Mouse (Mus musculus): ENCODE data around the gene Bmp6. TPM values are rescaled to one million over a fixed set of nuclear protein-coding genes. Genes with fewer than 3 reads are reported as not detected.

Bmp6 gene
- total RNA-seq, 2 experiments from 2014 or later = 8.9 to 10.8 TPM

DNA sequence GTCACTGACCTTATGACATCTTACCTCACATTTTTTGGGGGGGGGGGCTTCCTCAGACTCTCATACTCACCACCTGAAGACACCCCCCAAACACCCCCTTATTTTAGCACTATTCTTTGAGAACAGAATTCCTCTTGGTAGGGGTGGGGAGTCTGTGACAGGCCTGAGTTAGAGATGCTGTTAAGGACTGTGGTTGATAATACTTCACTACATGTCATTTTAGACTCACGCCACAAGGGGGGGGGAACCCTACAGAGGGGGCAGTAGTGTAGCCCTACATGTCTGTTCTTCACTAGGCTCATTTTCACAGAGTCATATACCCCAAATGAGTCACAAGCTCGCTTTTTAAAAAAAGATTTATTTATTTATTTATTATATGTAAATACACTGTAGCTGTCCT lies 1.7 kb upstream of the Bmp6 start:
- no peak for DNase-seq (ENCODE audit: extremely low spot score in 1 of 2, low spot score in 2 of 2)
- no peak overlapping the region for H3K27ac ChIP-seq
- H3K4me3 ChIP-seq = no peak overlapping the region
- peak; percentile 13 for TF ChIP-seq CTCF (IDR thresholded peaks at IDR 0.05)
- intact Hi-C loops (cut with DNase I) = loop anchor here (2.0 to 5.0 kb wide), 4 partner anchors 96 to 252 kb away; no protein-coding TSS in a partner anchor

DNA sequence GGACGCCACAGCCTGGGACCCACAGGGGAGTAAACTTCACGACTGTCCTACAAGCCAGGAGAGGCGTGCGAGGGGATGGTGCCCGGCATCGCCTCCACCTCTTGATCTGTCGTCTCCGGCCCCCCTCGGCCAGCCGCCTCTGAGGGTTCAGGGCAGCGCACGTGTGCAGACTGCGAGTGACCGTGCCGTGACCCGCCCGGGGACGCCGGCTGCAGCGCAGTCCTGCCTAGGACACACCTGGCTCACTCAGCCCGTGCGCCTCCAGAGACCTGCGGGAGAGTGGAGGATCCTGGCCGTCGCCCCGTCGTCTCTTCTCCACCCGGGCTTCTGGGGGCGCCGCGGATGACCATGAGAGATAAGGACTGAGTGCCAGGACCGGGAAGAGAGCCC lies 519 bp downstream of the Bmp6 start:
- H3K4me3 ChIP-seq = peak overlapping the region; percentile 41
- no peak for TF ChIP-seq CTCF (IDR thresholded peaks at IDR 0.05)
- H3K27ac ChIP-seq = no peak overlapping the region
- intact Hi-C loops (cut with DNase I) = loop anchor here (5.0 kb wide), 1 partner anchor 182 kb away; the partner anchor contains the start of gene Txndc5
- DNase-seq (ENCODE audit: extremely low spot score in 1 of 2, low spot score in 2 of 2) = no peak

DNA sequence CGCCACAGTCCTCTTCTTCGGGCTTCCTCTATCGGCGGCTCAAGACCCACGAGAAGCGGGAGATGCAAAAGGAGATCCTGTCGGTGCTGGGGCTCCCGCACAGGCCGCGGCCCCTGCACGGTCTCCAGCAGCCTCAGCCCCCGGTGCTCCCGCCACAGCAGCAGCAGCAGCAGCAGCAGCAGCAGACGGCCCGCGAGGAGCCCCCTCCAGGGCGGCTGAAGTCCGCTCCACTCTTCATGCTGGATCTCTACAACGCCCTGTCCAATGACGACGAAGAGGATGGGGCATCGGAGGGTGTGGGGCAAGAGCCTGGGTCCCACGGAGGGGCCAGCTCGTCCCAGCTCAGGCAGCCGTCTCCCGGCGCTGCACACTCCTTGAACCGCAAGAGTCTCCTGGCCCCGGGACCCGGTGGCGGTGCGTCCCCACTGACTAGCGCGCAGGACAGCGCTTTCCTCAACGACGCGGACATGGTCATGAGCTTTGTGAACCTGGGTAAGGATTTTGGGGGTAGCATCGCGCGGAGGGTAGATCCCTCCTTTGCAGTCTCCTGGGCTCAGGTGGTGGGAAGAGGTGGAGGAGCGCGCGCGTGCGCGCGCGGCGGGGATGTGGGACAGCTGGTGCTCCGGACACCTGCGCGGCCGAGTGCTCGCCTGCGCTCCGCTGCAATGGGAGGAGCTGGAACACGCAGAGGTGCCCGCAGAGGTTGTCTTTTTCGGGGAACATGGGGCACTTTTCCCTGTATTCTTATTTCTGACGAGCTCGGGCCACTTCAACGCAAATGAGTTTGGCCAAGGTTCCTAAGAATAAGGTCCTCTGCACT lies 1.4 kb downstream of the Bmp6 start:
- peak overlapping the region; percentile 31 for H3K4me3 ChIP-seq
- no peak for DNase-seq (ENCODE audit: extremely low spot score in 1 of 2, low spot score in 2 of 2)
- no peak overlapping the region for H3K27ac ChIP-seq
- intact Hi-C loops (cut with DNase I) = loop anchor here (5.0 kb wide), 1 partner anchor 181 kb away; the partner anchor contains the start of gene Txndc5
- no peak for TF ChIP-seq CTCF (IDR thresholded peaks at IDR 0.05)

DNA sequence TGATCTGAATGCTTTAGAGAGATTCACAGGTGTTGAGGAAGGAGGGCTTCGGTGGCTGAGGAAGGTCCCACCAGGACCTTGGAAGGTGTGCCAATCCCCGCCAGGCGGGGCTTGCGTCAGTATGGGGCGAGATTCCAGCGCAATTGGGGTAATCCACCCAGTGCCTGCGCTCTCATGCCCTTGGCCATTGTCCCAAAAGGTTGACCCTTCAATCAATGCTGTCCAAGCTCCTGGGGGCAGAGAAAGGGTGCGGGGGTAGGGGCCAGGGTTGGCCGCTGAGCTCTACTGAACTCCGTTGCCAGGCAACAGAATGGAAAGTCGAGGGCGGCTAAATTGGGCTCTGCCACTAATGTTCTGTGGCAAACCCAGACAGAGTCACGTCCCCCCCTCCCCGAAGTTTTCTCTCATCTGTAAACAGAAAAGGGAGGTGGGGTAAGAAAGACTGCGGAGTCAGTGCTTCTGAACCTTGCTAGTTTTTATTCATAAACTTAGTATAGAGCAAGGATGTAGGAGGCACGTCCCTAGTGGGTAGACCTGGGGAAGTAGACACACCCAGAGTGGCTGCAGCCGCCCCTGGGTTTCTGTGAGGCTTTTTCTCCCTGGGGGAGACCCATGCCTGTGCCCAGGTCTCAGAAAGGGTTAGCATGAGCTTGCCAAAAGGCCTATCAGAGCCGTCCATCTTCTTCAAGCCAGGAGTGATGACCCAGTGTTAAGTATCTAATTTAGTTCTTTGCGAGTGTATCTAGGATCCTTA lies 2.3 kb downstream of the Bmp6 start:
- no peak overlapping the region for H3K27ac ChIP-seq
- peak overlapping the region; percentile 31 for H3K4me3 ChIP-seq
- intact Hi-C loops (cut with DNase I) = loop anchor here (5.0 kb wide), 1 partner anchor 180 kb away; the partner anchor contains the start of gene Txndc5
- no peak for DNase-seq (ENCODE audit: extremely low spot score in 1 of 2, low spot score in 2 of 2)
- no peak for TF ChIP-seq CTCF (IDR thresholded peaks at IDR 0.05)

DNA sequence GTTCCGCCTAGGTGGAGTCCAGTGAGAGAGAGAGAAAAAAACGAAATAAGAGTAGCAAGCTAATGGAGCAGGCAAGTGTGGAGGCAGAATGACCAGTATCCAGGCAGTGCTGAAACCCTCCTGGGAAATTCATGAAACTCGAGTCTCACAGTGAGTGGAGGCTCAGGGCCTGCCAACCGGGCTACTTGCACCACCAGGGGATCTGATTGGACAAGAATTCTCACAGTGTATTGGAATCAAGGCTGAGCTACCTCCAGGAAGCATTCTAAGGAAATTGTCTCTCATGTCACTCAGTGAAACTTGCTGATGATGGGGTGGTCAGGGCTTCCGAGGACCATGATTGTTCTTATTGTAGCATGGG lies 2.8 kb downstream of the Bmp6 start:
- H3K4me3 ChIP-seq = no peak overlapping the region
- no peak for DNase-seq (ENCODE audit: extremely low spot score in 1 of 2, low spot score in 2 of 2)
- TF ChIP-seq CTCF (IDR thresholded peaks at IDR 0.05) = no peak
- H3K27ac ChIP-seq = no peak overlapping the region
- intact Hi-C loops (cut with DNase I) = loop anchor here (5.0 kb wide), 1 partner anchor 180 kb away; the partner anchor contains the start of gene Txndc5

DNA sequence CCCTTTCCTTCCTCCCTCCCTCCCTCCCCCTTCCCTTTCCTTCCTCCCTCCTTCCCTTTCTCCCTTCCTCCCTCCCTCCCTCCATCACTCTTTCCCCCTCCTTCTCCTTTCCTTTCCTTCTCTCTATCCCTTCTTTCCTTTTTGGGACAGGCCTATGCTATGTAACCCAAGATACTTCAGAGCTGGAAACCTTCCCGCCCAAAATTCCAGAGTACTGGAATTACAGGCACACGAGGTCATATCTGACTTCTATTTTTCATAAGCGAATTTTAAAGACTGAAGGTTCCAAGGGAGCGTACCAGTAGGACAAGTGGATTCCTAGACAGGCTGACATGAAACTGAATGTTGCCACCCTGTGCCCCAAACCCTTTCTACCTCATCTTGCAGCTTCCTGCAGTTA lies 4.1 kb downstream of the Bmp6 start:
- DNase-seq (ENCODE audit: extremely low spot score in 1 of 2, low spot score in 2 of 2) = no peak
- no peak overlapping the region for H3K27ac ChIP-seq
- no peak for TF ChIP-seq CTCF (IDR thresholded peaks at IDR 0.05)
- H3K4me3 ChIP-seq = no peak overlapping the region
- intact Hi-C loops (cut with DNase I) = loop anchor here (5.0 kb wide), 1 partner anchor 178 kb away; the partner anchor contains the start of gene Txndc5

DNA sequence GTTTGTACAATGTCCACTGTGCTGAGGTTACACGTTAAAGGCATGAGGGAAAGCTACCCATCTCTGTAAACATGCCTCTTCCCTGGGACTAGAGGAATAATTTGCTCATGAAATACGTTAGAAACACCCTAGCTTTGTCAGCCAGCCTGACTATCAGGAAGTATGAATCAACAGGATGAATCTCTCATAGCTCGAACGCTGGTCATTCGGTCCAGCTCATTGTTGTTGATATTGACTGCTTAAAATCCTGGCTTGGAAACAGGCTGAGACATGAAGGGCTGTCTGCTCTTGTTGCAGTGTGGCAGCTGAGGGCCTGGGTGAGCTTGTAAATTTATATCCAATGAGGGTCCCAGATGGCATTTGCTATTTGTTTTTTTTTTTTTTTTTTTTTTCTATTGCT lies 4.9 kb downstream of the Bmp6 start:
- intact Hi-C loops (cut with DNase I) = loop anchor here (5.0 kb wide), 2 partner anchors 57 to 177 kb away; partner anchors contain the start of gene Txndc5
- no peak for DNase-seq (ENCODE audit: extremely low spot score in 1 of 2, low spot score in 2 of 2)
- TF ChIP-seq CTCF (IDR thresholded peaks at IDR 0.05) = no peak
- Histone ChIP-seq H3K4me3 (no peak overlapping the region), H3K27ac (no peak overlapping the region)

DNA sequence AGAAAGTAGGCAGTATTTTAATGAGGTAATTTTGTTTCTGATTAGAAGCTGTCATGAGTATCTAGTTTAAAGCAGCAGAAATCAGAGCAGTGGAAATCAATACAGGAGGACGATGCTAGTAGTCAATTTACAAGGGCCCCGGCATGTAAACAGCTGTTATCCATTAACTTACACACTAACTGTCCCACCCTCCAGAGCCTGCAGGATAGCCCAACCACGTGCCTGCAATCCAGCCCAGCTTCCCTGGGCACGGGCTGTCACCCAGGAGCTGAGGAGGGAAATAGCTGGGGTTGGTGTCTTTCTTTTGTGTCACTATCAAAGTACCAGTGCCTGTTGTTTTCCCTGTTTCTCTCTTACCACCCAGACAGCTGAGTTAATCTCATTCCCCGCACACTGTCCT lies 7.1 kb downstream of the Bmp6 start:
- no peak for DNase-seq (ENCODE audit: extremely low spot score in 1 of 2, low spot score in 2 of 2)
- Histone ChIP-seq H3K4me3 (no peak overlapping the region), H3K27ac (no peak overlapping the region)
- intact Hi-C loops (cut with DNase I) = loop anchor here (5.0 kb wide), 1 partner anchor 55 kb away; no protein-coding TSS in a partner anchor
- TF ChIP-seq CTCF (IDR thresholded peaks at IDR 0.05) = no peak

DNA sequence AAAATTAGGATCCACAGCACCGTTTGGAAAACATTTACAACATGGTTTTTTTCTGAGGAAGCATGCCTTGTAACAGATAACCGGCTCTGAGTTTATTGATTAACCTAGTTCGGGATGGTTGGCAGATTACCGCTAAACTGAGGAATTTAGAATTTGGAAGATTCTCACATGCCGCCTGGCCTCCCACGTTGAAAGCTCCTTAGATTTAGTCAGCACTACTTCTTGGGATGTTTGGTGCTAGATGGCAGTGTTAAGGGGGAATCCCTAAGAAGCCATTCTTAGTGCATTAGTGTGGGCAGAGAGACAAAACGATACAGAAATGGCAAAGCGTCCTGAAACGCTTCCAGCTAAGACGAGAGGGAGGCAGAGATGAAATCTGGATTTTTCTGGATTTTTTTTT lies 8.1 kb downstream of the Bmp6 start:
- DNase-seq (ENCODE audit: extremely low spot score in 1 of 2, low spot score in 2 of 2) = no peak

DNA sequence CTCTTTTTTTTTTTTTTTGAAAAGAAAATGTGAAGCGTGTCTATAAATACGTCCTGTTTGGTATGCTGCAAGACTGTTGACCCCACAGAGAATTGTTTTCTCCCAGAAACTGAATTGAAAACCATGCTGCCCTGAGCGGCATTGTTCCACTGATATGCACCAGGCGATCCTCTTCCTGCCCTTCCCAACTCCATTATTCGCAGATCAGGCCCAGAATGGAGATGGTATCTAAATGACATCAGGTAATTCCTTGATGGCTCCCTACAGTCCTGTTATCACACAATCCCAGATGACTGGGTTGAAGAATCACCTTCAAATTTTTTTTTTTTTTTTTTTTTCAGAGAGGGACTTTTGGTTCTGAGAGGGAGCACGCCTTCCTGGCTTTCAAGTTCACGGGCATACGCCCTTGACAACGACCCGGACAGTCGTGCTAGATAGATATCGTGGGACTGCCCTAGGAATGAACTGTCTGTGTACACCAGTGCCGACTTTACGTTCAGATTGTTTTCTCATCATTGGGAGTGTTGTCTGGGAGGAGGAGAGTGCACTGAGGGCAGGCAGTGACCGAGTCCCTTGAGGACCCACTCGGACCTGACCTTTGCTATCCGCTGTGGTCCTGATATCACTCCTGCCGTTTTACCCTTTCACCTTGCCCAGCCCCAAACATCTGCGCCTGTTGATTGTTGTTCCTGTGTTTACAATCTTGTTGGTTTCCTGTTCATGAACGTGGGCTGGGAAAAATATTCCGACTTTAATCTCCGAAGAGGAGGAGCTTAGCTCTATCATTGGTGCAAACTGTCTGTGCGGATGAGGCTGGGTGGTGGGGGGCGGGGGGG lies 8.7 kb downstream of the Bmp6 start:
- no peak for DNase-seq (ENCODE audit: extremely low spot score in 1 of 2, low spot score in 2 of 2)
- no peak for TF ChIP-seq CTCF (IDR thresholded peaks at IDR 0.05)
- Histone ChIP-seq H3K27ac (no peak overlapping the region), H3K4me3 (no peak overlapping the region)
- intact Hi-C loops (cut with DNase I) = loop anchor here (5.0 kb wide), 1 partner anchor 54 kb away; no protein-coding TSS in a partner anchor

More for the DNA sequence above, 8.1 kb downstream of the Bmp6 start:
- intact Hi-C loops (cut with DNase I) = loop anchor here (5.0 kb wide), 1 partner anchor 54 kb away; no protein-coding TSS in a partner anchor
- no peak for TF ChIP-seq CTCF (IDR thresholded peaks at IDR 0.05)
- no peak overlapping the region for H3K4me3 ChIP-seq
- H3K27ac ChIP-seq = no peak overlapping the region

DNA sequence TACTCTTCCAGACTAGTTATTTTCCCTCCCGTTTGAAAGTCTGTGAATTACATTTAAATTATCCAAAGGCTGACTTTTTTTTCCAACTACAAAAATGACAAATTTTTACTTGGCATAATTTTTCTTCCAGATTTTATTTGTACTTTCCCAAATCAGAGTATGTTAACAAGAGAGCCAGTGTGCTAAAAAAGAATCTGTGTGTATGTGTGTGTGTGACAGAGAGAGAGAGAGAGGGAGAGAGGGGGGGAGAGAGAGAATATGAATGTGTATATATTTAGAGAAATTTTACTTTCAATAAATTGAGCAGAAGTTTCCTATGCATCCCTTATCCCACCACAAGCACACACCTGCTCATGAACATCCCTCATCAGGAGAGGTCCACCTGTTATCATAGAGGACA lies 9.4 kb downstream of the Bmp6 start:
- intact Hi-C loops (cut with DNase I) = loop anchor here (5.0 kb wide), 1 partner anchor 53 kb away; no protein-coding TSS in a partner anchor
- H3K4me3 ChIP-seq = no peak overlapping the region
- no peak for TF ChIP-seq CTCF (IDR thresholded peaks at IDR 0.05)
- H3K27ac ChIP-seq = no peak overlapping the region
- DNase-seq (ENCODE audit: extremely low spot score in 1 of 2, low spot score in 2 of 2) = no peak

All from left cerebral cortex, adult 2 months (tissue).